Mouse (Mus musculus): ENCODE measurements at regions not wholly inside any gene's neighbourhood (a gene's known extent, or its start where the extent isn't known, plus 50 kb on each side); places are given as distances from the start of the nearest gene placed in this dataset.

- Histone ChIP-seq H3K4me3 (ENCODE audit: insufficient read depth in 1 of 2, low read depth in 2 of 2, low read length in 2 of 2) (no peak overlapping the region), H3K27me3 (ENCODE audit: control insufficient read depth, insufficient read depth, low read length) (no peaks in the 10 kb centered on the region), H3K4me2 (ENCODE audit: low read depth) (no peak overlapping the region), H3K9ac (replicated peaks) (no peak overlapping the region), H3K27ac (no peak overlapping the region), H3K4me1 (replicated peaks; ENCODE audit: control insufficient read depth in 2 of 2, insufficient read depth in 2 of 2, low read length in 1 of 2) (peaks cover 0 to 19% of the 10 kb centered on the region in 2 experiments; a peak in 2 of 4 replicates), H3K9me3 (ENCODE audit: control insufficient read depth, low read length) (no peaks in the 10 kb centered on the region), H3K36me3 (replicated peaks; ENCODE audit: control insufficient read depth, insufficient read depth, low read depth) (no peaks in the 10 kb centered on the region)
- 52% methylated on average over 2 of the region's 2 CpGs for WGBS (ENCODE audit: insufficient replicate concordance)
- TF ChIP-seq EP300 (IDR thresholded peaks at IDR 0.05; ENCODE audit: low read depth) = no peak
- no peak for TF ChIP-seq CTCF (IDR thresholded peaks at IDR 0.05; ENCODE audit: low read depth)
- ATAC-seq (ENCODE audit: insufficient read depth) = no peak
- no peak for DNase-seq (ENCODE audit: low read depth in 3 of 3, low spot score in 3 of 3)
Measured at GRCm38 (mm10) chr7:130049461-130049860, 457.8 kb downstream of the Wdr11 start.

- Histone ChIP-seq H3K27ac (no peak overlapping the region), H3K27me3 (ENCODE audit: control insufficient read depth, insufficient read depth, low read length) (no peaks in the 10 kb centered on the region), H3K4me1 (replicated peaks; ENCODE audit: control insufficient read depth in 2 of 2, insufficient read depth in 2 of 2, low read length in 1 of 2) (peaks cover 0 to 17% of the 10 kb centered on the region in 2 experiments; a peak in 2 of 4 replicates), H3K36me3 (replicated peaks; ENCODE audit: control insufficient read depth, insufficient read depth, low read depth) (no peaks in the 10 kb centered on the region), H3K9ac (replicated peaks) (no peak overlapping the region), H3K4me2 (ENCODE audit: low read depth) (no peak overlapping the region), H3K9me3 (ENCODE audit: control insufficient read depth, low read length) (no peaks in the 10 kb centered on the region), H3K4me3 (ENCODE audit: insufficient read depth in 1 of 2, low read depth in 2 of 2, low read length in 2 of 2) (no peak overlapping the region)
- 16% methylated on average over 2 of the region's 2 CpGs for whole genome bisulfite sequencing (ENCODE audit: insufficient replicate concordance)
- DNase-seq (ENCODE audit: low read depth in 3 of 3, low spot score in 3 of 3) (no peak), ATAC-seq (ENCODE audit: insufficient read depth) (no peak)
- no peak for TF ChIP-seq EP300 (IDR thresholded peaks at IDR 0.05; ENCODE audit: low read depth)
- no peak for TF ChIP-seq CTCF (IDR thresholded peaks at IDR 0.05; ENCODE audit: low read depth)
Measured at GRCm38 (mm10) chr7:130050120-130050519, 458.5 kb downstream of the Wdr11 start.

GRCm38 (mm10) chr7:130052376-130052775, 460.7 kb downstream of the Wdr11 start:
- no peaks in the 10 kb centered on the region for H3K9me3 ChIP-seq (ENCODE audit: control insufficient read depth, low read length)
- TF ChIP-seq EP300 (IDR thresholded peaks at IDR 0.05; ENCODE audit: low read depth) = no peak
- TF ChIP-seq CTCF (IDR thresholded peaks at IDR 0.05; ENCODE audit: low read depth) = no peak
- H3K36me3 ChIP-seq (replicated peaks; ENCODE audit: control insufficient read depth, insufficient read depth, low read depth) = no peaks in the 10 kb centered on the region
- DNase-seq (ENCODE audit: low read depth in 3 of 3, low spot score in 3 of 3) = no peak
- H3K4me3 ChIP-seq (ENCODE audit: insufficient read depth in 1 of 2, low read depth in 2 of 2, low read length in 2 of 2) = no peak overlapping the region
- WGBS (ENCODE audit: insufficient replicate concordance) = 62% methylated on average over 5 of the region's 5 CpGs
- H3K4me1 ChIP-seq (replicated peaks; ENCODE audit: control insufficient read depth in 2 of 2, insufficient read depth in 2 of 2, low read length in 1 of 2) = peaks cover 0 to 8% of the 10 kb centered on the region in 2 experiments; a peak in 1 of 4 replicates
- H3K9ac ChIP-seq (replicated peaks) = no peak overlapping the region
- no peak for ATAC-seq (ENCODE audit: insufficient read depth)
- no peaks in the 10 kb centered on the region for H3K27me3 ChIP-seq (ENCODE audit: control insufficient read depth, insufficient read depth, low read length)
- no peak overlapping the region for H3K27ac ChIP-seq
- no peak overlapping the region for H3K4me2 ChIP-seq (ENCODE audit: low read depth)

- Histone ChIP-seq H3K4me1 (replicated peaks; ENCODE audit: control insufficient read depth in 2 of 2, insufficient read depth in 2 of 2, low read length in 1 of 2) (no peaks in the 10 kb centered on the region; a peak in 1 of 4 replicates), H3K4me2 (ENCODE audit: low read depth) (no peak overlapping the region), H3K9ac (replicated peaks) (no peak overlapping the region), H3K27ac (no peak overlapping the region), H3K36me3 (replicated peaks; ENCODE audit: control insufficient read depth, insufficient read depth, low read depth) (no peaks in the 10 kb centered on the region), H3K9me3 (ENCODE audit: control insufficient read depth, low read length) (no peaks in the 10 kb centered on the region), H3K4me3 (ENCODE audit: insufficient read depth in 1 of 2, low read depth in 2 of 2, low read length in 2 of 2) (no peak overlapping the region), H3K27me3 (ENCODE audit: control insufficient read depth, insufficient read depth, low read length) (no peaks in the 10 kb centered on the region)
- WGBS (ENCODE audit: insufficient replicate concordance) = 71% methylated on average over 6 of the region's 6 CpGs
- no peak for TF ChIP-seq EP300 (IDR thresholded peaks at IDR 0.05; ENCODE audit: low read depth)
- TF ChIP-seq CTCF (IDR thresholded peaks at IDR 0.05; ENCODE audit: low read depth) = no peak
- ATAC-seq (ENCODE audit: insufficient read depth) (no peak), DNase-seq (ENCODE audit: low read depth in 3 of 3, low spot score in 3 of 3) (no peak)
Measured at GRCm38 (mm10) chr7:130057708-130058107, 462.5 kb downstream of the Ate1 start.

- DNase-seq (ENCODE audit: low read depth in 3 of 3, low spot score in 3 of 3) = no peak
- H3K4me3 ChIP-seq (ENCODE audit: insufficient read depth in 1 of 2, low read depth in 2 of 2, low read length in 2 of 2) = no peak overlapping the region
- H3K4me1 ChIP-seq (replicated peaks; ENCODE audit: control insufficient read depth in 2 of 2, insufficient read depth in 2 of 2, low read length in 1 of 2) = no peaks in the 10 kb centered on the region; a peak in 1 of 4 replicates
- no peak for ATAC-seq (ENCODE audit: insufficient read depth)
- no peaks in the 10 kb centered on the region for H3K27me3 ChIP-seq (ENCODE audit: control insufficient read depth, insufficient read depth, low read length)
- H3K9ac ChIP-seq (replicated peaks) = no peak overlapping the region
- WGBS (ENCODE audit: insufficient replicate concordance) = 63% methylated on average over 12 of the region's 12 CpGs
- no peaks in the 10 kb centered on the region for H3K36me3 ChIP-seq (replicated peaks; ENCODE audit: control insufficient read depth, insufficient read depth, low read depth)
- no peaks in the 10 kb centered on the region for H3K9me3 ChIP-seq (ENCODE audit: control insufficient read depth, low read length)
- H3K27ac ChIP-seq = no peak overlapping the region
- TF ChIP-seq EP300 (IDR thresholded peaks at IDR 0.05; ENCODE audit: low read depth) (no peak), CTCF (IDR thresholded peaks at IDR 0.05; ENCODE audit: low read depth) (no peak)
- H3K4me2 ChIP-seq (ENCODE audit: low read depth) = no peak overlapping the region
Measured at GRCm38 (mm10) chr7:130058267-130058666, 461.9 kb downstream of the Ate1 start.
